Mouse (Mus musculus) kidney, adult 2 months (tissue): ENCODE results near the gene Psma7.

Experiments
- CTCF ChIP-seq: fragments of 200-500 bp; conservative IDR thresholded peaks from 2 replicates; pipeline ENCODE4 v1.5.1; 2011; ENCODE audit warnings: low read depth, mild to moderate bottlenecking, control low read depth, low read length, moderate library complexity, mixed read lengths; ENCODE audit not compliant: insufficient read depth, insufficient read length
- POLR2A ChIP-seq: fragments of 200-500 bp; IDR thresholded peaks from one replicate; pipeline ENCODE4 v1.6.1; 2011; ENCODE audit warnings: low read depth, low read length, control low read depth

DNA sequence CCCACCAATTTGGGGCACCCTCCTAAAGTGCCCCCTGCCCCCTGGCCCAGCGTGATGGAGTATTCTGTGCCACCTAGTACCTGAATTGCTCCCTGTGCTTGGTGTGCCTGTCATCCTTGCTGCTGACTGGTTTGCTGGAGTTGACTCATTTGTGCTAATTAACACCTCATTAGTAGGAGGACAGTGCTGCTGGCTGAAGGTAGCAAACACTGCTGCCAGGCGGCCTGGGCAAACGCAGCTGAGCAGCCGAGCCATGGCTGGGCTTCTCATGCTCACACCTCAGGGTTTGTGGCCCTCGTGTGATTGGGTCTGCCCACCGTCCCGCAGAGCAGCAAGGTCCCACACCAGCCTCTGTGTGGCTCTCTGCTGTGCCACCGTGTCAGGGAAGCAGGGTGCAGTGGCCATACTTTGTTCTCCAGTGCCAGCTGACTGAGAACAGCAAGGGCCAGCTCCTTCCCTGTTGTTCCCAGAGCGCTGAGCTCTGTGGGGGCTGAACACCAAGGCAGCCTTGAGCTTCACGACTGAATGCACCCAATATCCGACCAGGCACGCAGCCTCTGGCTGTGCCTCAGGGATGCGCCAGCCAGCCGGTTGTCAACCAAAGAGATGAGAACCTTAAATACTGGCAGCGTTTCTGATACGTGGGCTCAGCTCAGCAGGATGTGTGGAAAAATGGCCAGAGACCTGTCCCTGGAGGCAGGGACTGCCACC, 43.8 kb upstream of the Psma7 start:
- no peak for TF ChIP-seq POLR2A
- TF ChIP-seq CTCF, result no peak
